19 mouse cellular contexts compared by ENCODE assay signal in the genomic region with DNA sequence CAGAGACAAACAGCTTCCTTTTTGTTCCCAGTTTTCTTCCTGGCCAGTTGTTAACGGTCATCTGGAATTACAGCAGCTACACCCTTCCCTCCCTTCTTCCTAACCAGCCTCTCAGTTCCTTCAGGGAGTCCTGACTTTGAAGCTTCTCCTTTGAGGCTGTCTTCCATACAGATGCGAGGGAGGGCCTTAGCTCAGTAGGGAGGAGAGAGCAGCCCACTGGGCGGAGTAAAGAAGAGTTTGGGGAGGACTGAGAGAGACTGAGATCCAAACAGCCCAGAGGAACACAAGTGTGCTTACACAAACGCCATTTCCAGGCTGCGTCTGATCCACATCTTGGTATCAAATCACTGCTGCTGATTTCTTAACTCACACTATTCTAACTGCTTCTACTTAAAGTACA.
A peak's percentile ranks its signal among the peaks of the same experiment; 100 is the strongest.
DNase-seq lines count a peak whose midpoint lies in the region; ATAC-seq and TF ChIP-seq lines count a peak whose summit lies in the region.
"Had no signal": no experiment of that assay in that cellular context is flagged by ENCODE, and none has a peak within 500 bp of the region (broad histone marks: within the 10 kb centered on the region; RNA-seq: fewer than 3 reads in every experiment).

No protein-coding gene starts in this region.

- H3K36me3 ChIP-seq in intestine, embryonic 15.5 days: 0 out of 2 replicates have a peak, but pooled peaks cover 5% of the 10 kb centered on the region
- H3K36me3 ChIP-seq in intestine, embryonic 16.5 days (ENCODE audit: control insufficient read depth, insufficient read depth, low read length): no peaks in the 10 kb centered on the region; the same call in 1 of the 2 replicates
- 0 out of 2 replicates have a peak, but pooled peaks cover 5% of the 10 kb centered on the region for H3K36me3 ChIP-seq in kidney, postnatal 0 days (ENCODE audit: insufficient read depth, low read length)

- no peaks in the 10 kb centered on the region for H3K4me1 ChIP-seq in intestine, embryonic 15.5 days (replicated peaks)
- no peaks in the 10 kb centered on the region for H3K4me1 ChIP-seq in intestine, embryonic 16.5 days (ENCODE audit: control insufficient read depth, insufficient read depth, low read length)
- H3K4me1 ChIP-seq in kidney, postnatal 0 days (replicated peaks; ENCODE audit: insufficient read depth, low read length): no peaks in the 10 kb centered on the region
- H3K4me1 ChIP-seq: lung, embryonic 15.5 days had no signal

- H3K4me2 ChIP-seq in intestine, embryonic 15.5 days (replicated peaks): no peak overlapping the region
- H3K4me2 ChIP-seq in intestine, embryonic 16.5 days (ENCODE audit: low read depth, low read length): no peak overlapping the region
- H3K4me2 ChIP-seq in kidney, postnatal 0 days (ENCODE audit: low read length): no peak overlapping the region
- H3K4me2 ChIP-seq: lung, embryonic 15.5 days had no signal

- no peaks in the 10 kb centered on the region for H3K27me3 ChIP-seq in intestine, embryonic 15.5 days (replicated peaks)
- H3K27me3 ChIP-seq in intestine, embryonic 16.5 days (replicated peaks; ENCODE audit: control insufficient read depth, insufficient read depth, low read length): no peaks in the 10 kb centered on the region
- no peaks in the 10 kb centered on the region for H3K27me3 ChIP-seq in kidney, postnatal 0 days (ENCODE audit: insufficient read depth, low read length)
- H3K27me3 ChIP-seq: lung, embryonic 15.5 days had no signal

- no peak for TF ChIP-seq CTCF in kidney, postnatal 0 days (IDR thresholded peaks at IDR 0.05; ENCODE audit: low read depth)

- H3K9me3 ChIP-seq in intestine, embryonic 15.5 days: no peaks in the 10 kb centered on the region
- H3K9me3 ChIP-seq in intestine, embryonic 16.5 days (ENCODE audit: control insufficient read depth, low read length): no peaks in the 10 kb centered on the region
- no peaks in the 10 kb centered on the region for H3K9me3 ChIP-seq in kidney, postnatal 0 days (replicated peaks; ENCODE audit: low read length)
- H3K9me3 ChIP-seq: G1E; lung, embryonic 15.5 days had no signal

- H3K4me3 ChIP-seq in intestine, embryonic 15.5 days (replicated peaks): no peak overlapping the region
- H3K4me3 ChIP-seq in intestine, embryonic 16.5 days (ENCODE audit: low read length): no peak overlapping the region
- H3K4me3 ChIP-seq in kidney, postnatal 0 days (replicated peaks; ENCODE audit: low read depth, low read length): no peak overlapping the region
- H3K4me3 ChIP-seq: lung, embryonic 15.5 days; myocyte had no signal

- peak; percentile 59; the same call in 1 of the 2 replicates for ATAC-seq in intestine, embryonic 15.5 days
- no peak for ATAC-seq in intestine, embryonic 16.5 days
- ATAC-seq in kidney, postnatal 0 days (replicated peaks; ENCODE audit: low FRiP score, low read depth): no peak
- ATAC-seq: forebrain, postnatal 0 days; hindbrain, postnatal 0 days had no signal

- no peak overlapping the region for H3K9ac ChIP-seq in intestine, embryonic 15.5 days
- no peak overlapping the region for H3K9ac ChIP-seq in intestine, embryonic 16.5 days (ENCODE audit: low read depth, low read length)
- no peak overlapping the region for H3K9ac ChIP-seq in kidney, postnatal 0 days (ENCODE audit: low read depth, low read length)
- H3K9ac ChIP-seq: forebrain, postnatal 0 days; lung, embryonic 15.5 days had no signal

- peak; percentile 44 for DNase-seq in urinary bladder, postnatal 14 days (ENCODE audit: low spot score)
- no peak for DNase-seq in urinary bladder, adult 18-20 months (ENCODE audit: low spot score in 2 of 2)
- peak; percentile 73 for DNase-seq in kidney, postnatal 0 days (ENCODE audit: low spot score)
- no peak for DNase-seq in thymus, postnatal 4 days
- no peak for DNase-seq in adrenal gland, adult (ENCODE audit: inconsistent age in 2 of 2, low spot score in 1 of 2)
- DNase-seq in natural killer cell, adult 2 months (ENCODE audit: low spot score in 2 of 2): no peak
- DNase-seq: adrenal gland, adult 8-10 months; cerebellum, adult 11 months; cerebellum, postnatal 25 days; forebrain, postnatal 0 days; liver; midbrain, embryonic 14.5 days; right cerebral cortex, postnatal 4 days had no signal

- H3K27ac ChIP-seq in intestine, embryonic 15.5 days: no peak overlapping the region
- no peak overlapping the region for H3K27ac ChIP-seq in intestine, embryonic 16.5 days (ENCODE audit: low read length)
- H3K27ac ChIP-seq in kidney, postnatal 0 days: no peak overlapping the region
- H3K27ac ChIP-seq: hindbrain, postnatal 0 days; lung, embryonic 15.5 days had no signal

- WGBS in intestine, embryonic 15.5 days: 54% methylated on average over 5 of the region's 5 CpGs
- 45% methylated on average over 5 of the region's 5 CpGs for WGBS in intestine, embryonic 16.5 days
- WGBS in kidney, postnatal 0 days: 33% methylated on average over 5 of the region's 5 CpGs

Comparison
In these comparisons a context has a peak if more than half of its experiments do, and no peak if none do; other contexts are left out.
1. DNase-seq: peak in urinary bladder, postnatal 14 days (single experiment) and kidney, postnatal 0 days (single experiment); none in urinary bladder, adult 18-20 months (0 of 2), thymus, postnatal 4 days (single experiment), adrenal gland, adult (0 of 2) and natural killer cell, adult 2 months (0 of 2).